Mouse (Mus musculus) megakaryocyte-erythroid progenitor cell, adult 5-6 weeks (primary cell): ENCODE measurements around the gene Plekhf1. TPM values are rescaled to one million over a fixed set of nuclear protein-coding genes. Genes with fewer than 3 reads are reported as not detected.

Source experiments
- ATAC-seq: replicated peaks from 2 replicates; pipeline ENCODE4 v1.8.0; 2016; ENCODE audit warnings: mild to moderate bottlenecking, inconsistent platforms; ENCODE audit not compliant: severe bottlenecking, poor library complexity, low FRiP score, low TSS enrichment
- total RNA-seq, 2 experiments: library from RNA; stranded (forward) in 1 of 2; stranded (reverse) in 1 of 2; fragments of 200-1000, 215-1000 nt in 1 of 2; fragments of >200 nt in 1 of 2; fragmentation: Nextera tagmentation in 1 of 2; gene quantifications; 2 replicates each; pipeline ENCODE4 v1.2.3; 2014 to 2017

Gene Plekhf1
- total RNA-seq, 2 experiments from 2014 or later = 0.42 to 1.0 TPM

DNA sequence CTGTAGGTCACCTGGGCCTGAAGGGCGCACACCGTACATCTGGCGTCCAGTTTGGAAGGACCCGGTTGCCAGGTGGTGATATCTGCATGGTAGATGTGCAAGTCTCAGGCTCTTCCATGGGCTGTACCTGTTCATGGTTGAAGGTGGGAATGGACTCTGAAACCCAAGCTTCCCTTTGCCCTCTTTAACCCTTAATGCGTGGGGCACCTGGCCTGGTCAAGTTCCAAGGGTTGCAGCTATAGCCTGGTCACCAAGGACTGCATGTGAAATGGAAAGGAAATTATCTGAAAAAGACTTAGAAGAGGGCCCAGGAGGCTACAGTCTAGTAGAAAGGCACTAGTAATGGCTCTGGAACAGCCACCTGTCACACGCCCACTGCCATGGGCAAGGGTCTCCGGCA is 7.0 kb downstream of the Plekhf1 start:
- ATAC-seq = no peak

DNA sequence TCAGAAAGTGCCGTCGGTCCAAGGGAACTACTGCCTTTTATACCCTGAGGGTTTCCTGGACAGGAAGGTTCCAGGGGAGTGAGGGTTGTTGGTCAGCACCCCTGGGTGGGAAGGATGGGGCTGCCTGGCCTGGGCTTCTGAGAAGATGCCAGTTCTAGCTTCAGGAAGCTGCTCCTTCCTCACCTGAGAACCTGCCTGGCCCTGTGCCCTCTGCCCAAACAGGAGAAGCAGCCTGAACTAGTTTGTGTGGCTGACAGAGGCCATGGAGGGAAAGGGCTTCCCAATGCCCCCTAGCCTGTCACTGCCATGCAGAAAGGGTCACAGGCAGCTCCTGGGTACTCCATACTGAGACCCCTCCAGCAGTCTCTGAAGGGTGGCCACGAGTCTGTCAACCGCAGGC is 8.3 kb downstream of the Plekhf1 start:
- no peak for ATAC-seq

DNA sequence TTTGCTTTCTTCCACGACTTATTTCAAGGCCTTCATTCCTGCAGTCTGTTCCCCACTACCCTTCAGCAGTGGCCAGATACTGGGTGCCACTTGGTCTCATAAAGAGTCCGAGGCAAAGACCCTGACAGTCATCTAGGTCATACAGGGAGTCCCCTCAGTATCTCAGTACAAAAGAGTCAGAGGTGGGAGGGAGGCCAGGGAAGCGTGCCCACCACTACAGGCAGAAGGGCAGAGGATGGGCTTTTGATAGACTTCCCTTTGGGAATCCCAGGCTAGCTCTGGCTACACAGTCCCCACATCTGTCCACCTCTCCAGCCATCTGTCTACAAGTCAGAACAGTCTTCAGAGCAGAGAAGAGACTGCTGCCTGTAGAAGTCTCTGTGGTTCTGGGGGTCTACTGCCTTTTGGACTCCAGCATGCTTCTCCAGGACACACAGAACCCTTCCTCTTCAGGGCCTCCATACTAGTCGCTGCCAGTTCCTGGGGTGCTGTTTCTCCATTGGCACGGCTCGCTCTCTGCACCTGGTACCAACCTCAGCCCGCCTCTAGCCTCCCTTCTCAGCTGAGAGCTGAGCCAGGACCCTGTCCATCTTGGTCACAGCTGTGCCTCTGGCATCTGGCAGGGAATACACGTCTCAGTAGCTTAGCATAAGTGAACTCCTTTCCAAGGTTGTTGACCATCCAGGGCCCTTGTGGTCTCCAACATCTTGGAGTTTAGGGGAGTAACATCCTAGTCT is 9.0 kb downstream of the Plekhf1 start:
- ATAC-seq = no peak

DNA sequence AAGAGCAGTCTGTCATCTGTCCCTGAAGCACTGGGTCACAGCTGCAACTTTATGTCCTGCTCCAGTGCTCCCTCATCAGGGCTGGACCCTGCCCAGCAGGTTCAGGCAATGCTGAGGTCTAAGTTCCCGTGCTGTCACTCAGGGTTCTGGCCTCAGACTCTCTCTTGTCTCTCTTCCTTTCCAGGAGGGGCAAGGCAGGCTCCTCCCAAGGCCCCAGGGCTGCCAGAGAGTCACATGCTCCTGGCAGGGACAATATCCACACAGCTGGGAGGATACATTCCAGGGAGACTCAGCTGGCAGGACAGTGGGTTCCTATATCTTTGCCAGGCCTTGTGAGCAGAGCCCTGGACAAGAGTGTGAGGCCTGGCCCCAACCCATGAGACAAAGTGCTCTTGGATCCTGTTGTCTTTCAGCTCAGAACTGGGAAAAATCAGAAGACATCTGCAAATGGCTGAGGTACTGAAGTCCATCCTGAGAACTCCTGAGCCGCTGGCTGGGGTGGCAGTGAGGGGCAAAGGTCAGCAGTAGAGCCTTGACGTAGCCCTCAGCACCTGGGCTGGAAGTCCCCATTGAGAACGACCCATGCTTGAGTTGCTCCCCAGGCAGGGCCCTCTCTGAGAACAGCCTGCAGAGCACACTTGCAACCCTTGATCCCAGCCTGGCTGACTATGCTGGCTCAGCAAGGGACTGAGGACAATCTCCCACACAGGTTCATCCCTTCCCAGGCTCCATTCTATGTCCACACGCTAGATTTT is 10.2 kb downstream of the Plekhf1 start:
- ATAC-seq = no peak

DNA sequence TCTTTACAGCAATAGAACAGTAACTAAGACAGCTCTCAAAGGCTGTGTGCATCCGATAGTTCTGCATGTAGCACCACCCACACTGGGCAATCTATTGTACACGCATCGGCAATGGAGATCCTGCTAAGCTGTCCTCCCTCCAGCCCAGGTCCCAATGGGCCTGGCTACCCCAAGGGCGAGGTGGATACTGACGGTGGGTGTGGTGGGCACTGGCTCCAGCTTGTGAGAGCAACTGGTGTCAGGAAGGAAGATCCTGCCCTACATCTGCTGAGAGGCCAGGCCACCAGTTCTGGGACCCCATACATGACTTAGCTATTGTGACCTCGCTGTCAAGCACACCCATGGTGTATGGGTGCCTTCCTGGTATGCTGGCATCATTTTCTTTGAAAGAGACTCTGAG is 12.1 kb downstream of the Plekhf1 start:
- ATAC-seq = 0 out of 2 replicates have a peak, but pooled peaks have one; percentile 16

DNA sequence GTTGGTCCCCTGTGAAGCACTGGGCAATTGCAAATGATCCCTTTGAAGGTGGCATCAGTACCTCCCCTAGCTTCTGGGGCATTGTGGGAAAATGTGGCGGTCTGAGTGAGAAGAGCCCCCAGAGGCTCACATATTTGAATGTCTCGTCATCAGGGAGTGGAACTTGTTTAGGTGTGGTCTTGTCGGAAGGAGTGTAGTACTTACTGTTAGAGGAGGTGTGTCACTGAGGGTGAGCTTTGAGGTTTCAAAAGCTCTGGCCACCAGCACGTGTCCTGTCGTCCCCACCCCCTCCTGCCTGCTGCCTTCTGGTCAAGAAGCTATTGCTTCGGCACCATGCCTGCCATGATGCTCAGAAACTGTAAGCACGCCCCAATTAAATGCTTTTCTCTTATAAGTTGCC is 12.5 kb downstream of the Plekhf1 start:
- no peak for ATAC-seq

DNA sequence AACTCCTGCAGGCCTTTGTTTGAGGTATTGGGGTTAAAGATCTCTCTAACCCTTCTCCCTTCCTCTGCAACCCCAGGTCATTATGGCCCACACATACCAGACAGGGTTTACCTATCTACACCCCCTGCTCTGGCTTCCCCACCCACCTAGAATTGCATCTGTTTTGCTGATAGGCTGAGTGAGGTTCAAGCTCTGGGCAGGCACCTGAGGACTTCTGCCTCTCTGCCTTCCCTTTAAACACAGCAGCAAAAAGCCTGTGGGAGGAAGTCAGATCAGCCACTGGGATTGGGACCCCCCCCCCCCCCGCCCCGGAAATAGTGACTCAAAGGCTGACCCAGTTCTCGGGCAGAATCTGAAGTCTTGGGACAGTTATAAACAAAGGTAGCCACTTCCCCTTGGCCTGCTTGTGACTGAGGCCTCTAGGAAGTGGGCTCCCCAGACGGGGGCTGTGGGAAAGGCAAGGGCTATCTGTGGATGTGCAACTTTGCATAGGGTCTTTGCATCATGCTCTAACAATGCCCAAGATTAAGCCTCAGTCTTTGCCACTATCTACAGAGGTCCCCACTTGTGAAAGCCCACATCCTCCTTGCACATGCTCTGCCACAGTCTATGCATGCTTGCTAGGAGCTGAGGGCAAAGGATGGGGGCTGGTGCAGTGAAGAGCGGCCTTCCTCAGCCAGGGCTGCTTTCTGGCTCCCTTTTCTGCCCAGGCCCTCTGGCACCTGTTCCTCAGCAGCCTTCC is 13.2 kb downstream of the Plekhf1 start:
- ATAC-seq = no peak

DNA sequence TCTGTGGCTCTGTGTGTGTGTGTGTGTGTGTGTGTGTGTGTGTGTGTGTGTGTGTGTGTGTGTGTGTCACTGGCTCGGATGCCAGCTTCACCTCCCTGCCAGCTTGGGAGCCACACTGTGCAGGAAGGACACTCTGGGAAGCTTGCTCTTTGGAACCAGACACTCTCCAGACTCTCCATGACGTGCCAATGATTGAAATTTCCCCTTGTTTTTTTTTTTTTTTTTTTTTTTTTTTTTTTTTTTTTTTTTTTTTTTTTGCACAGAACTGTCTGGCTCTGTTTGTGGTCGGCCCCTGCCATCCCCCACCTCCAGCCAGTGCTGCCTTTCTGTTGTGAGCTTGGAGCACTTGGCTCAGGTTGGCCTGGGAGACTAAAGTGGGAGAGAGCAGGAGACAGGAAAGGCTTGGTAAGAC is 15.2 kb downstream of the Plekhf1 start:
- ATAC-seq = no peak

DNA sequence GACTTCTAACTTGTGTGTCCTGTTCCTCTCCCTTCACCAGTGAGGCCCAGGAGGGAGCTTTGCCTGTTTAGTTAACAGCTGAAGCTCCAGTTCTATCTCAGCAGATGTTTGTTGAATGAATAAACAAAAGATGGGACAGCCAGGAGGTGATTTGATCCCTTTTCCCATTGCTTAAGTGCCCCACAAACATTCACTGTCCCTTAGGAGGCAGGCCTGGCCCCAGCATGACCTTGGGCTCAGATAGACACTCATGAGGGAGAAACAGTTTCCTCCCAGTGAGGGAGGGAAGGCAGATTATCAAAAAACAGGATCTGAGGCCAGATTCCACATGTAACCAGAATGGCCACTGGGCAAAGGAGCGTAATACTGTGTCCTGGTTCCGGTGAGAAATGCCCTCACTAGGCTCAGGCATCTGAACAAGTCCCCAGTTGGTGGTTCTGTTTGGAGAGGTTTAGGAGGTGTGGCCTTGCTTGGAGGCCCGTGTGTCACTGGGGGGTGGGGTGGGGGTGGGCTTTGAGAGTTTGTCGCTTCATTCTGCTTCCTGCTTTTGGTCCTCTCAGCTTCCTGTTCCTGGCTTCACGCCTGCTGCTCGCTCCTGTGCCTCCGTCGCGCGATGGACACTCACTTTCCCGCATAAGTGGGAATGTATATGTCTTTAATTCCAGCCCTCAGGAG is 18.2 kb downstream of the Plekhf1 start:
- ATAC-seq = no peak

DNA sequence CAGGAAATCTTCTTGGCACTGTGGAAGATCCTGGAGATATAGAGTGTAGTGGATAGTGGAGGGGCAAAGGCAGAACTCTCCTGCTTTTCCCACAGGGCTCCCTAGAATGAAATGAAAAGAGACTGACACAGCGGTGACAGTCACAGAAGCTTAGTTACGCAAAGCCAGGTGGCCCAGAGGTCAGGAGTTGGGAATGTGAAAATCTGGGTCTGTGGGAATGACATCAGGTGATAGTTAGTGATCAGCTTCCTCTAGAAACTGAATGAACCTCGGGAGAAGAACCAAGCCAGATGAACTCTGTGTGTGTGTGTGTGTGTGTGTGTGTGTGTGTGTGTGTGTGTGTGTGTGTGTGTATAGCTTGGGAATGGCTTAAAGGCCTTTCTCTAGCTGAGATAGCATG is 18.8 kb downstream of the Plekhf1 start:
- no peak for ATAC-seq

DNA sequence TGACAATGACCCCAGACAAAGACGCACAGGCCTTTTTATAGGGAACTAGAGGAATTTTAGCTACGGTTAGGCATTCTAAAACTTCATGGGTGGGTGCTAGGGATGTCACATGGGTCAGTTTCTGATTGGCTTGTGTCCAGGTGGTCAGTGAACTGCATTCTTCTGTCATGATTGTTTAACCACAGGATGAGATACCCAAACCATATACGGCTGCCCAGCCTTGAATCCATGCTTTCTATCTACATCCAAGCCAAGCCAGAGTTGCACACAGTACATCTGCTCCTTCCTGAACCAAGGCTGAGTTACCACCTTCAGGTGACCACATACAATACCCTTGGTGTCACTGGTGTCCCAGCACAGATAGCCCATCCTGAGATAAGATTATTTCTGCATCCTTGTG is 21.3 kb downstream of the Plekhf1 start:
- ATAC-seq = no peak

DNA sequence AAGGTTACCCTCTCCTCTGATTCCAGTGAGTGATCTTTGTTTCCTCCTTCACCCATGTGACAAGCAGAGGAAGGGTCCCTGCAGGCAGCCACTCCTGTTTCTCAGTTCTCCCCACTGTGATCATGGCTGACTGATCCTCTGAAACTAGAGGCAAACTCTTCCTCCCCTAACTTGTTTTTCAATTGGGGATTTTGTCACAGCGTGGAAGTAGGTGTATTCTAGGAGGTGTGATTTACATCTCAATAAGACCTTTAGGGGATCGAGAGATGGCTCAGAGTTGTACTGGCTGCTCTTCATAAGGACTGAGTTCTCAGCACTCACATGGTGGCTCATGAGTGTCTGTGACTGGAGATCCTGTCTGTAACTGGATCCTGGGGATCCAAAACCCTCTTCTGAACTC is 22.0 kb downstream of the Plekhf1 start:
- ATAC-seq = no peak

DNA sequence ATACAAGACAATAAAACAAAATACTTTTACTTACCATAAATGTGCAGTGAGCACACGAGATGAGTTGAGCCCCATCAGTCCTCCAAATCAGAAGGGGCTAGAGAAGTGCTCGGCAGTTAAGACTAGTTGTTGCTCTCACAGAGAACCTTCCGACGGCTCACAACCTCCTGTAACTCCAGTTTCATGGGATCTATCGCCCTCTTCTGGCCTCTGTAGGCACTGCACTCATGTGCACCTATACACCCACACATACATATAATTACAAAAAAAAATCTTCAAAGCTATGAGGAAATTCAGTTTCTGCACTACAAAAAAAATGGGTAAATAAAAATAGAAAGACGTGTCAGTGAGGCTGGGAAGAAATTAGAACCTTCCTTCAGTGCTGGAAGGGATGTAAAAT is 23.5 kb downstream of the Plekhf1 start:
- no peak for ATAC-seq

DNA sequence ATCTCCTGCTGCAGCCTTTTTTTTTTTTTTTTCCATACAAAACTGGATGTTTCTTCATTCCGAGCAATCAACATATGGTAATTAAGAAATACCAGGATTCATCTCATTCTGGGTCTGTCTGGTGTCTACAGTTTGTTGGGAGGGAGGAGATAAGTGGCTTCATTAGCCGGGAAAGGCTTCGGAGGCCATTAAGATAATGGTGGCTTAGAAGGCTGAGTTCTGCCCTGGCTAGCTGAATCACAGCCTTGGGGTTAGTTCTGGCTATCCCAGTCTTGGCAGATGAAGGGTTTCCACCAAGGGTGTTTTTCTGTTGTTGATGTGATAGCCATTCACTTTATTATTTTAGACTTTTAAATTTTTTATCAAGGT is 26.5 kb downstream of the Plekhf1 start:
- ATAC-seq = no peak

DNA sequence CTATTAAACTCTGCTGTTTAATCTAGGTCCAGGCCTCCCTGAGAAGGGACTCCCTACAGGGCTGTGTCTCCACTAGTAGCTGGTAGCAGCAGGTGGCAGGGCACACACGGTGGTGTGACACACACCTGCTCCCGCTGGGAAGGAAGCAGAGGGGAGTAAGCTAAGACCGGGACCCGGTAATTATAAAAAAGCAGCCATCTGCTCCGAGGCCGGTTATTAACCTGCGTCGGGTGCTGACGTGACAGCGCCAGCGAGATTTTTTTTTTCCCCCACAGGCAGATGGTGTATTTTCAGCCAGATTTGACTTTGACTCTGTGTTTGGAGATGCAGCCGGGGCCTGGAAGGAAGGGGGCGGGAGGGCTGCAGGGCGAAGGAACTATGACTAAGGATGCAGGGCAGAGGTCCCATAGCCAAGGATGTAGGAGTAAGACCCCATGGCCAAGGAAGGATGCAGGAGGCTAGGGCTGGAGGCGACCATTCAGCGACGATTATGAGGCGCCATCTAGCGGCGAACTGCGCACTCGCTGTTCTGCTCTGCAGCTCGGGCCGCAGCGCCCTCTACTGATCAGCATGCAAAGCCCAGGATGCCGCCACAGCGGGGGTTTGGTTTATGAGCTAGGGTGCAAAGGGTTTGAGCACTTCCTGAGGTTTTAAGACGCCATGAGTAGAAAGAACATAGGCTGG is 27.1 kb downstream of the Plekhf1 start:
- peak; percentile 96 for ATAC-seq

DNA sequence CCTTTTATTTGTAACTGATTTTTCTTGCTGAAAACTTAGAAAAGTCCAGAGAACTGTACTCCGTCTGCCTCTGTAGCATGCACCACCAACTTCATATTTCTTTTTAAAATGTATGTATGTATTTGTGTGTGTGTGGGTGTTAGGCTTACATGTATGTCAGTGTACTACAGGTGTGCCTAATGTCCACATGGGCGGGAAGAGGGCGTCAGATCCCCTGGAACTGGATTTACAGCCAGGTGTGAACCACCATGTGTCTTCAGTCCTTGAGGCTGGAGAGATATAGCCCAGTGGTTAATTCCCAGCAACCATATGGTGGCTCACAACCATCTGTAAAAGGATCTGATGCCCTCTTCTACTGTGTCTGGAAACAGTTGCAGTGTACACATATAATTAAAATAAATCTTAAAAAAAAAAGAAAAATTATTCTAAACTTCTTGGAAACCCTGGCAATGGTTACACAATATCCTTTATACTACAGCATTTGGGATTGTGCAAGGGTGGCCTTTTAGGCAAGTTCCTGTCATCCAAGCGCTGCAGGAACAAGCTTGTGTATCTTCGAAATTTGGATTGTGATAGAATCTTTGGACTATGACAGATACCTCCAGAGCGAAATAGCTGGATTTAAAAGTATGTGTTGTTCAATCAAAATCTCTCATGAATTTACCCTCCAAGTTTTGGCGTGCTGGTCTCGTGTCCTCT is 27.8 kb downstream of the Plekhf1 start:
- ATAC-seq = no peak

DNA sequence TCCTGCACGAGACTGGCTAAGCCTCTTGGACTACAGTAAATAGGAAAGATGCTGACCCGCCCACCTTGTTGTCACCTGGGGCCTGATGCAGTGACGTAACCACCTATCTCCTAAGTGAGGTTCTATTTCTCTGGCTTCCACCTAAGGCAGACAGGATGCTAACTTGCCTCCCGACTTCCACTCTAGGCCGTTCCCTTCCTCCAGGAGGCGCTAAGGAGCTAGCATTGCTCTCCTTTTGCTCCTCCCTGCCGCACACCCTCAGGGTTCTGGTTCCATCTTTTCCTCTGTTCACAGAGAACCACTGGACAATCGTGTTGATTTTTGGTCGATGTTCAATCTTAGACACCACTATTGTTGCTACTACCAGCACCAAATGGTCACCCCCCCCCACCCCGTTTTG is 36.2 kb downstream of the Plekhf1 start:
- peak; percentile 66; the same call in 1 of the 2 replicates for ATAC-seq

DNA sequence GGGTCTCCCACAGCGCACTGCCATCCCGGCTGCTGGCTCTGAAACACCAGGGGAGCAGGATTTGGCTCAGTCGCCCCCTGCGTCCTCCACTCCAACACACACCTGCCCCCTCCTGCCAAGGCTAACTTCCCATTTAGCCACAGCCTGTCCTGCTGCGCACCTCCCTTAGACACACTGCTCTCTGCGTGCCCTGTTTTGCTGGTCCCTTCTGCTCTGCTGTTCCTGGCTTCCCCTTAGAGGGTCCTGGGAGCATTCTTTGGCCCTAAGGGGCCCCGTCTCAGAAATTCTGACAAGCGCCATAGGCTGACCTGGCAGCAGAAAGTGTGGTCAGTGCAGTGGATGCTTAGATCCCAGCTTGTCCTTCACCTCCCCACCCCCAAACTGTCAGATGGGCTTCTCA is 36.7 kb downstream of the Plekhf1 start:
- no peak for ATAC-seq
